11 mouse cellular contexts compared by ENCODE assay signal in genomic region chr15:89454857-89455256, GRCm38 (mm10). TPM values are rescaled to one million over a fixed set of nuclear protein-coding genes. Genes with fewer than 3 reads are reported as not detected.
DNase-seq lines count a peak whose midpoint lies in the region; ATAC-seq and TF ChIP-seq lines count a peak whose summit lies in the region.
"Had no signal": no experiment of that assay in that cellular context is flagged by ENCODE, and none has a peak within 500 bp of the region (broad histone marks: within the 10 kb centered on the region; RNA-seq: fewer than 3 reads in every experiment).

No protein-coding gene starts in this region.

- DNase-seq in neural tube, embryonic 11.5 days (ENCODE audit: low spot score) = no peak
- no peak for DNase-seq in neural tube, embryonic 10.5 days (ENCODE audit: extremely low spot score, low spot score)
- no peak for DNase-seq in forebrain, postnatal 0 days
- no peak for DNase-seq in midbrain, embryonic 11.5 days (ENCODE audit: low spot score, missing footprints)
- DNase-seq in thymus, postnatal 10 days (ENCODE audit: low spot score in 2 of 2) = no peak
- DNase-seq in urinary bladder, postnatal 36 days (ENCODE audit: low spot score in 2 of 2) = no peak
- DNase-seq: layer of hippocampus, postnatal 36 days; liver, postnatal 0 days; right cerebral cortex, postnatal 25 days; thymus, postnatal 36 days had no signal

- H3K27me3 ChIP-seq in neural tube, embryonic 11.5 days (ENCODE audit: control insufficient read depth, insufficient read depth, low read length) = peaks cover 10% of the 10 kb centered on the region
- H3K27me3 ChIP-seq in forebrain, postnatal 0 days (ENCODE audit: insufficient read depth, low read length) = no peaks in the 10 kb centered on the region
- H3K27me3 ChIP-seq in midbrain, embryonic 11.5 days (ENCODE audit: control insufficient read depth, insufficient read depth, low read length) = 0 out of 2 replicates have a peak, but pooled peaks cover 5% of the 10 kb centered on the region
- peaks cover 92% of the 10 kb centered on the region for H3K27me3 ChIP-seq in liver, embryonic 12.5 days (replicated peaks)

- H3K9me3 ChIP-seq in neural tube, embryonic 11.5 days (ENCODE audit: control insufficient read depth, low read length) = no peaks in the 10 kb centered on the region
- H3K9me3 ChIP-seq in forebrain, postnatal 0 days (ENCODE audit: low read length) = no peaks in the 10 kb centered on the region
- H3K9me3 ChIP-seq in midbrain, embryonic 11.5 days (ENCODE audit: control insufficient read depth, low read length) = no peaks in the 10 kb centered on the region
- no peaks in the 10 kb centered on the region for H3K9me3 ChIP-seq in liver, embryonic 12.5 days (replicated peaks)

- peak overlapping the region; percentile 78 for H3K9ac ChIP-seq in neural tube, embryonic 11.5 days (ENCODE audit: low read length)
- peak overlapping the region; percentile 87 for H3K9ac ChIP-seq in forebrain, postnatal 0 days
- H3K9ac ChIP-seq in midbrain, embryonic 11.5 days (ENCODE audit: low read length) = peak overlapping the region; percentile 84
- H3K9ac ChIP-seq in liver, embryonic 12.5 days = no peak overlapping the region
- H3K9ac ChIP-seq: liver, postnatal 0 days had no signal

- no peak overlapping the region for H3K27ac ChIP-seq in neural tube, embryonic 11.5 days (ENCODE audit: low read depth, low read length)
- peak overlapping the region; percentile 88; the same call in 1 of the 2 replicates for H3K27ac ChIP-seq in forebrain, postnatal 0 days (ENCODE audit: low read depth, low read length)
- H3K27ac ChIP-seq in midbrain, embryonic 11.5 days (ENCODE audit: low read depth, low read length) = no peak overlapping the region
- H3K27ac ChIP-seq in liver, embryonic 12.5 days = no peak overlapping the region

- peak overlapping the region; percentile 67 for H3K4me2 ChIP-seq in neural tube, embryonic 11.5 days (ENCODE audit: low read depth)
- peak overlapping the region; percentile 83 for H3K4me2 ChIP-seq in forebrain, postnatal 0 days (ENCODE audit: low read depth)
- H3K4me2 ChIP-seq in midbrain, embryonic 11.5 days = peak overlapping the region; percentile 78
- no peak overlapping the region for H3K4me2 ChIP-seq in liver, embryonic 12.5 days

- 32% methylated on average over 4 of the region's 6 CpGs for WGBS in neural tube, embryonic 11.5 days
- WGBS in forebrain, postnatal 0 days = 13% methylated on average over 4 of the region's 6 CpGs
- WGBS in midbrain, embryonic 11.5 days = 6% methylated on average over 5 of the region's 6 CpGs
- WGBS in liver, embryonic 12.5 days (ENCODE audit: insufficient replicate concordance) = 29% methylated on average over 5 of the region's 6 CpGs

- H3K36me3 ChIP-seq in neural tube, embryonic 11.5 days (ENCODE audit: control insufficient read depth, insufficient read depth, low read length) = peaks cover 5% of the 10 kb centered on the region; the same call in 1 of the 2 replicates
- H3K36me3 ChIP-seq in forebrain, postnatal 0 days (ENCODE audit: insufficient read depth) = peaks cover 34% of the 10 kb centered on the region
- H3K36me3 ChIP-seq in midbrain, embryonic 11.5 days (ENCODE audit: control insufficient read depth, insufficient read depth, low read length) = peaks cover 16% of the 10 kb centered on the region; the same call in 1 of the 2 replicates
- no peaks in the 10 kb centered on the region for H3K36me3 ChIP-seq in liver, embryonic 12.5 days

- H3K4me3 ChIP-seq in neural tube, embryonic 11.5 days (ENCODE audit: low read depth, low read length) = peak overlapping the region; percentile 71
- peak overlapping the region; percentile 87 for H3K4me3 ChIP-seq in forebrain, postnatal 0 days (ENCODE audit: low read depth, low read length)
- H3K4me3 ChIP-seq in midbrain, embryonic 11.5 days (ENCODE audit: low read depth, low read length) = peak overlapping the region; percentile 84
- H3K4me3 ChIP-seq in liver, embryonic 12.5 days = no peak overlapping the region

- 0 out of 2 replicates have a peak, but pooled peaks have one; percentile 62 for ATAC-seq in neural tube, embryonic 11.5 days (ENCODE audit: insufficient read depth, low FRiP score, low TSS enrichment)
- peak; percentile 11; the same call in 1 of the 2 replicates for ATAC-seq in forebrain, postnatal 0 days
- ATAC-seq in midbrain, embryonic 11.5 days (ENCODE audit: low FRiP score) = peak; percentile 43
- no peak for ATAC-seq in liver, embryonic 12.5 days
- ATAC-seq: liver, postnatal 0 days had no signal

- no peak for TF ChIP-seq CTCF in forebrain, postnatal 0 days (IDR thresholded peaks at IDR 0.05; ENCODE audit: low read depth)

- 0 out of 2 replicates have a peak, but pooled peaks cover 3% of the 10 kb centered on the region for H3K4me1 ChIP-seq in neural tube, embryonic 11.5 days (ENCODE audit: control insufficient read depth, insufficient read depth, low read length)
- peaks cover 13% of the 10 kb centered on the region for H3K4me1 ChIP-seq in forebrain, postnatal 0 days (ENCODE audit: insufficient read depth)
- H3K4me1 ChIP-seq in midbrain, embryonic 11.5 days (ENCODE audit: control insufficient read depth, insufficient read depth, low read length) = peaks cover 11% of the 10 kb centered on the region
- peaks cover 12% of the 10 kb centered on the region for H3K4me1 ChIP-seq in liver, embryonic 12.5 days

RNA-seq across cellular contexts. Expression of gene Mapk8ip2, which starts 1.1 kb away (rescaled TPM):
- polyA plus RNA-seq in neural tube, embryonic 11.5 days (2014; fragmentation: Nextera tagmentation; extraction: Ambion mirVana) = 27.6 and 33.2 TPM in 2 replicates
- total RNA-seq in forebrain, postnatal 0 days (2014; rRNA removed) = 95.3 and 95.8 TPM in 2 replicates
- polyA plus RNA-seq in forebrain, postnatal 0 days (2015; fragmentation: Nextera tagmentation; extraction: Ambion mirVana) = 57.8 and 70.9 TPM in 2 replicates
- 23.6 TPM in 2 replicates for polyA plus RNA-seq in midbrain, embryonic 11.5 days (2014; fragmentation: Nextera tagmentation; extraction: Ambion mirVana)
- 0.05 and 0.13 TPM in 2 replicates for polyA plus RNA-seq in liver, embryonic 12.5 days (2016; fragmentation: Nextera tagmentation; extraction: Ambion mirVana)
- polyA plus RNA-seq: liver, postnatal 0 days had no signal

RNA-seq across cellular contexts. Expression of gene Arsa, which starts 22.4 kb away (rescaled TPM):
- polyA plus RNA-seq in neural tube, embryonic 11.5 days (2014; fragmentation: Nextera tagmentation; extraction: Ambion mirVana) = 10.3 and 10.8 TPM in 2 replicates
- 24.5 and 32.4 TPM in 2 replicates for total RNA-seq in forebrain, postnatal 0 days (2014; rRNA removed)
- 25.4 and 29.0 TPM in 2 replicates for polyA plus RNA-seq in forebrain, postnatal 0 days (2015; fragmentation: Nextera tagmentation; extraction: Ambion mirVana)
- 7.4 and 9.4 TPM in 2 replicates for polyA plus RNA-seq in midbrain, embryonic 11.5 days (2014; fragmentation: Nextera tagmentation; extraction: Ambion mirVana)
- polyA plus RNA-seq in liver, embryonic 12.5 days (2016; fragmentation: Nextera tagmentation; extraction: Ambion mirVana) = 6.6 and 7.0 TPM in 2 replicates

RNA-seq across cellular contexts. Expression of gene Chkb, which starts 25.1 kb away (rescaled TPM):
- 58.1 and 63.8 TPM in 2 replicates for polyA plus RNA-seq in neural tube, embryonic 11.5 days (2014; fragmentation: Nextera tagmentation; extraction: Ambion mirVana)
- 56.9 and 59.9 TPM in 2 replicates for total RNA-seq in forebrain, postnatal 0 days (2014; rRNA removed)
- polyA plus RNA-seq in forebrain, postnatal 0 days (2015; fragmentation: Nextera tagmentation; extraction: Ambion mirVana) = 78.2 and 92.4 TPM in 2 replicates
- 48.3 and 49.6 TPM in 2 replicates for polyA plus RNA-seq in midbrain, embryonic 11.5 days (2014; fragmentation: Nextera tagmentation; extraction: Ambion mirVana)
- polyA plus RNA-seq in liver, embryonic 12.5 days (2016; fragmentation: Nextera tagmentation; extraction: Ambion mirVana) = 29.0 and 30.4 TPM in 2 replicates

RNA-seq across cellular contexts. Expression of gene Gm44502, which starts 25.4 kb away (rescaled TPM):
- 0.26 and 0.64 TPM in 2 replicates for polyA plus RNA-seq in neural tube, embryonic 11.5 days (2014; fragmentation: Nextera tagmentation; extraction: Ambion mirVana)
- total RNA-seq in forebrain, postnatal 0 days (2014; rRNA removed) = 1.7 and 1.8 TPM in 2 replicates
- not detected in 2 replicates for polyA plus RNA-seq in forebrain, postnatal 0 days (2015; fragmentation: Nextera tagmentation; extraction: Ambion mirVana)
- polyA plus RNA-seq in midbrain, embryonic 11.5 days (2014; fragmentation: Nextera tagmentation; extraction: Ambion mirVana) = not detected in 2 replicates
- polyA plus RNA-seq in liver, embryonic 12.5 days (2016; fragmentation: Nextera tagmentation; extraction: Ambion mirVana) = not detected in 2 replicates
- polyA plus RNA-seq: liver, postnatal 0 days had no signal

RNA-seq across cellular contexts. Expression of gene C730034F03Rik, which starts 25.5 kb away (rescaled TPM):
- polyA plus RNA-seq in neural tube, embryonic 11.5 days (2014; fragmentation: Nextera tagmentation; extraction: Ambion mirVana) = 2.0 and 2.3 TPM in 2 replicates
- 0.90 and 1.3 TPM in 2 replicates for total RNA-seq in forebrain, postnatal 0 days (2014; rRNA removed)
- 1.3 and 2.3 TPM in 2 replicates for polyA plus RNA-seq in forebrain, postnatal 0 days (2015; fragmentation: Nextera tagmentation; extraction: Ambion mirVana)
- 1.9 and 2.4 TPM in 2 replicates for polyA plus RNA-seq in midbrain, embryonic 11.5 days (2014; fragmentation: Nextera tagmentation; extraction: Ambion mirVana)
- polyA plus RNA-seq in liver, embryonic 12.5 days (2016; fragmentation: Nextera tagmentation; extraction: Ambion mirVana) = 2.1 and 2.3 TPM in 2 replicates

Comparison
In these comparisons a context has a peak if more than half of its experiments do, and no peak if none do; other contexts are left out.
1. RNA of gene Mapk8ip2, which starts 1.1 kb away (polyA plus RNA-seq): 57.8 to 70.9 TPM in forebrain, postnatal 0 days, 27.6 to 33.2 TPM in neural tube, embryonic 11.5 days and 23.6 TPM in midbrain, embryonic 11.5 days; 0.05 to 0.13 TPM in liver, embryonic 12.5 days; every median in the first group is over 10 times any median in the second.